Mouse (Mus musculus): Measurements from ENCODE around the gene Kremen1.

The Kremen1 gene

DNA sequence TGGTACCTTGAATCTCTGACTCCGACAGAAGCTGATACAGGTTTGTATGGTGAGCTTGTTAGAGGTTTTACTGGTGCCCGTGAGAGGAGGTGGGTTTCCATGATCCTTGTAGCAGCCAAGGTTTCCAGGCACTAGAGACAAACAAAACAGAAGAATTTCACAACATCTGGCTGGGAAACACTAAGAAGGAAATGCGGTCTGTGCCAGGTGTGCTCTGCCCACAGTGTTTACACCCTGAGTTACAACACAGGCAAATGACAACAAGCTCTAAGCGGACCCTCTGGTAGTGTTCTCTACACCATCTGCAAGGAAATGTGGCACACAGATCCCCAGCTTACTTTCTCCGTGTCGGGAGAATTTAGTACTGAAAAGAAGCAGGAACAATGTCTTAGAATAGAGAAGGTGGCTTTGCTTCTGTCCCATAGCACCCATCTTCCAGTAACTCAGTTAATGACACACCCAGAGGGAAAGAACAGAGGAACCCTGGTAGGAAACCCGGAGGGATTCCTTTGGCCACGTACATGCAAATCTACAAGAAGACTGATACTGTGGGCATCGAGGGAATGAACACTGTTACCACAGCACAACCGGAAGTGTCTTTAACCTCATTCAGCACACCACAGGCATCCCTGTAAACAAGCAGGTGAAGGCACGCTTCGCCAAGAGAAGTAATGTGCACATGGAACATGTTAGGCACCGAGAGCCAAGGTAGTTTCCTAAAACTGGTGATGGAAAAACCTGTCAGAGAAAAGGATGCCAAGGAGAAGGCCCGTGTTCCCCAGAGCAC lies 45.8 kb downstream of the Kremen1 start:
- DNase-seq, result no peak

DNA sequence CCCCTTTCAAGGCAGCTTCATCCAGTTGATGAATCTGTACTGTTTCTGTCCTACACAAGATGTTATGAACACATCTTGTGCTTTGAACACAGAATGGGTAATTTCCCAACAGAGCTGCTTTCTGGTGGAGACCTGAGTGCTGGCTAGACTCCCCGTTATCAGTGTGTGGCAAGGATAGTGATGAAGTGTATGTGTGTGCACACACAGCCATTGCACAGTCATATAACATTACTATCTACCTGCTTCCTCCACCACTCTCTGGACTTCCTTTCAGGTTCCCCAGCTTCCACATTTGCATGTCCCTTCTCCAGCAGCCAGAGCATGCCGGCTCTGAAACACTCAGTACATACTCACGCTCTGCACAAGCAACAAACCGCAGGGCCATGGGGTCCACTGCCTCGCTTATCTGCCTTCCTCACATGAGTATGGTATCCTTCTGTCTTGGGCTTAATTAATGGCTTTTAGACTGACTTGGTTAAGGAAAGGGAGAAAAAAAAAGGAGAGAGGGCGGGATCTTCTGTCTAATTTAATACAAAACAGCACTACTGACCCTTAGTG lies 46.8 kb downstream of the Kremen1 start:
- no peak for DNase-seq

DNA sequence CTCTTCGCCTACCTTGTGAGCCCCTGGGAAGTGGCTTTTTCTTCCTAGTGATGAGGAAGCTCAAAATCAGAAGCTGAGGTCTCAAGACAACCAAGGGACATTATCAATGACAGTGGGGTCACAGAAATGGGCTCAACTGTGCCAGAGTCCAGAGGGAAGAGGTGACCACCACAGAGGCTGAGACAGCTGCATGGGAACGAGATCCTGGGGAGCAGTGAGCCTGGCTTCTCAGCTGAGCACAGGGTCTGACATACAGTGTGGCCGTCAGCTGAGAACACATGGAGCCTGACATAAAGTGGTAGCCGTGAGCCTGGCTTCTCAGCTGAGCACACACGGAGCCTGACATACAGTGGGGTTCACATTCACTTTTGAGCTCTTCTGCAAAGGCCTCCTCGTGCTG lies 58.3 kb downstream of the Kremen1 start:
- no peak for DNase-seq

DNA sequence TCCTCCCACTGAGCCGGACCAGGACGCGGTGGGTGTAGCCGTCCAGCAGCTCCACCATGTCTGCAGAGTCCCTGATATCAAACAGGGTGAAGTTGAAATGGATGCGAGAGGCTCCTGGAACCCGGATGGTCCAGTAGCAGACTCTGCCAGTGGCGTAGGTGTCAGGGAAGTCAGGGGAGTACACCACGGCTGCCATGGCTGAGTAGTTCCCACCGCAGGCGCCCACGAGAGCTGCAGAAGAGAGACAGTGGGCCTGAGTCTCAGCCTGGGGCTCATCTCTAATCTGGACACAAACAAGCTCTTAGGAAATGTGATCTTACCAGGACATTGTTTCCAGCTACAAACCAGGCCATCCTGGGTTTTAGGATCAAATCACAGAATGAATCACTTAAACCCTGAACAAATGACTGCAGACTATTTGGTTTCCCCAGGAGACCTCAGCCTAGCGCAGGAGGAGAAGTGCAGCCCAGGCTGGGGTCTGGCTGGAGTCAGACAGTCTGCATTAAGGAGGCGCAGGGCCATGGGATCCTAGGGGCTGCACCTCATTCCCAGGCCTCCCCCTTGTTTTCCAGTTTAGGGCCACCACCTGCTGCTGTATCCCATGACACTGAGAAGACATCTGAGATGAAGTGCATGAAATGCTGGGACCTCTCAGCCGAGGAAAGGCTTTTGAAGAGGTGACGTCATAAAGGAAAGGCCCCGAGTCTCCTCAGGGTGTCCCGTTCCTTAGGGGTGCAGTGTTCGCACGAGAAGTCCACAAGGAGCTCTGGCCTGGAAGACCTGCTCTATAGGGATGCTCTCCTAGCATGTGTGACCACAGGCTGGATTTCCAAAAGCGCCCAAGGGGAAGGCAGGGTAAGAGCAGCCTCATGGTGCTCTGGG lies 59.3 kb downstream of the Kremen1 start:
- DNase-seq, result no peak

DNA sequence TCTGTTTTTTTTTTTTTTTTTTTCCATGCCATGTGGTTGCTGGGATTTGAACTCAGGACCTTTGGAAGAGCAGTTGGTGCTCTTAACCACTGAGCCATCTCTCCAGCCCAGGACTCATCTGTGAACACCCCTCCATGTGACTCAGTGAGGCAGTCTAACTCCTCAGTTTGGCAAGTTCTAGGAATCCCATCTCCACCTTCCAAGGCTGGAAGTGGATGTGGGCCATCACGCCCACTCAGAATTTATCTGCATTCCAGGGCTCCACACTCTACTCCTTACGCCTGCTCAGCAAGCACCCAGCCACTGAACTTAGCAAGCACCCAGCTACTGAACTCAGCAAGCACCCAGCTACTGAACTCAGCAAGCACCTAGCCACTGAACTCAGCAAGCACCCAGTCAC lies 61.5 kb downstream of the Kremen1 start:
- DNase-seq, result no peak

DNA sequence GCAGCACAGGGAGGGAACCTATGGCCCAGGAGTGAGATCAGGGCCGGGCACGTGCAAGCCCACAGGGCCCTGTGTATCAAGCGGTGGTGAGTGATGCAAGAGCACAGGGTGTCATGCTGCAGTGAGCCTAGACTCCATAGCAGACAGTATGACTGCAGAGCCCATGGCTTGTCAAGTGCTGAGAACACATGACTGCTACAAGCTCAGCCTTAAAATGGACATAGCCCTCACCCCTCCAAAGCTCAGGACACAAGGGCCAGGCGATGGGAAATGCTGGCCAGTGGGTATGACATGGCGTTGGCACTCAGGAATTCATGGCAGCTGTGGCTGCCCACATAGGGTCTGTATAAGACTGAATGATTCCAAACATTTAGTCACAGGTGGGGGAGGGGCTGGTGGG lies 64.3 kb downstream of the Kremen1 start:
- no peak for DNase-seq

DNA sequence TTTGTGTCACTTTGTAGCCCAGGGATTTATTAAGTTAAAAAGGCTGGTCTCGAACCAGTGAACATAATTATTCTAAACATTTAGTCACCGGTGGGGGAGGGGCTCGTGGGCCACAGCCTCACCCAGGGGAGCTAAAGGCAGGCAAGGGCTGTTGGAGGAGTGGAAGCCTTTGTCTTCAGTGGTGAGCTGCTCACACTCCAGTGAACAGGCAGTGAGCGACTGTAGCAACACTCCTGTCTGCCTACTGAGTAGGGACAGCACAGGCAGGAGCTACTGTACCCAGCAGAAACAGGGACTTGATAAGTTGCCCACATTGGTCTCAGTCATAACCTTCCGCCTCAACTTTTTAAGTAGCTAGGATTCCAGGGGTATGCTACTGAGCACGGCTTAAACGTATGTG lies 64.8 kb downstream of the Kremen1 start:
- DNase-seq, result no peak

DNA sequence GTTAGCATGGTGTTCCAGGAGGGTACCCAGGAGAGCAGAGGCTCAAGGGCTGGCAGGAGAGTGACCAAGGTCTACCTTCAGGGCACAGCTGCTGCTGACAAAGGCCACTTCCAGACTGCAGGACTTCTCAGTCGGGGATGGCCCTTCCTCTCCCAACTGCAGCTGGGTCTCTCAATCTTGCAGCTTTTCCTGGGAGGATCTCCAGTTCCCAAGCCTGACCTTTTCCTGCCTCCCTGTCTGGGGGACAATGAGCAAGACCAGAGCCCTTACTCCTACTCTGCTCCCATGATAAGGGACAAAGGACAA lies 67.8 kb downstream of the Kremen1 start:
- DNase-seq, result no peak

DNA sequence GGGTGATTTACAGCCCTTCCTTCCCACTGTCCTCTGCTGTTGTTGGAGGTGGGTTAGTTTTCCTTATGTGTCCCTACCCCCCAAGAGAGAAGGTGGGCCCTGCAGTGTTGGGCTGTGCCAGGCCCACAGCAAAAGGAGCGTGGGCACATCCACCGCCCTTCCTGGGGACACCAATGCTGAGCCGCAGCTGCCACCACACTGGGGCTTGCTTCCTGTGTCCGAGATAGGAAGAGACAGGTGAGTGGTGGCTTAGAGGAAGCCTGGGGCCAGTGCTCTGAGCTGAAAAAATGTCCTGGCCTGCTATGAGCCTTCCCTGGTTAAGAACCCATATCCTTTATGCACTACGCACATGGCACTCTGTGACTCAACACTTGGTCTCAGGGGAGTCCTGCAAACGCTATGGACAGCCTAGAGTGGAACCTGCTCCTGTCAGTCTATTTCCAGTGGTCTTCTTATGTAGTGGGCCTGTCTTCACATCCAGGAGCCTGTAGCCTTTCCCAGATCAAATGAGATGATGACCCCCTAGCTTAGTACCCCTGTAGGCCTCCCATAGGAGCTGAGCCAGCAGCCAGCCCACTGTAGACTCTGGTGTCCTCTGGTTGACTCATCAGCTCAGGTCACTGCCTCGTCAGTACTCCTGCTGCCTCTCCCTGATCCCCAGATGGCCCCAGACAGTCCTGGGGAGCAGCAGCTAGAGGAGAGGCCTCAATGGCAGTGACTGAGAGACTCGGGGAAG lies 68.3 kb downstream of the Kremen1 start:
- DNase-seq, result no peak

DNA sequence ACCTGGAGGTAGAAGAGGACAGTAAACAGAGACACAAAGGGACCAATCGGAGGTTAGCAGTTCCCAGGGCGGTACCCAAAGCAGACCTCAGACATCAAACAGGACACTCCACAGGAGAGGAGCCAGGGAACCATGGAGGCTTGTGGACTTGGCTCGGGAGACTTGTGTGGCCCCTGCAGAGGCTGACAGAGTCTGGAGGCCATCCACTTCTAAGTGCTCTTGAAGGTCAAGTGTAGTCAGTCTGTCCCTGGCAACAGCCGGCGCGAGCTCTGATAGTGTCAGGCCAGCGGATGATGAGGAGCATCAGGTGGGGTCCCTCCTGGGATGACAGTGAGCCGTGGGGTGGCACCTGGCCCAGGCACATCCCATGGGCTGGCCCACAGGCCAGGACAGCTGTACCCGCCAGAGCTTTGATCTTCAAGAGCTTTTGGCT lies 69.3 kb downstream of the Kremen1 start:
- DNase-seq, result no peak

DNA sequence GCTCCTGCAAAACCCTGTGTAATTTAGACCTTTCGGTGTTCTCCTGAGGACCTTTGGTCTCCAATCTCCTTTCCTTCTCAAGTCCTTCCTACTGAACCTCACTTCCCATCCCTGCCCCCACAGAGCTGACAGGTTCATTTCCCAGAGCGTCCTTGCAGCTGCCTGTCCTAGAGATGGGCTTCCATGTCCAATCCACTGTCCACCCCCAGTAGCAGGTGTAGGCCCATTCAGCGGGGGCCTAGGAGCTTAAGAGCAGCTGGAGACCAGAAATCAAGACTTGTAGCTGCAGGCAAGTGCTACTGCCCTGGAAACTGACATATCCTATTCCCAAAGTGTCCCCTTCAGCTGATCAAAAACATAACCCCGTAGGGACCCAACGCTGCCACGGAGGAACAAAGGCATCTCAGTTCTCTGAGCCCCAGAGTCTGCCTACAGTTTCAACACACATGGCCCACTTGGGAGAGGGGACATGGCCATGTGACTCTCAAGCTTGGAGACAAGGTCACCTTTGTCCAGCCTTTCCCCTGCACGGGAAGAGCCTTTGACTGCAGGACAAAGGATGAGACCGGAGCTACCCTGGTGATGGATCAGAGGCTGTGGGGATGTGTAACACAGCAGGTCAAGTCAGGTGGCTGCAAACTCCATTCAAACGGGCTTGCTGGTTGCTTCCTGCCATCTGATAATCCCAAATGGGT lies 72.0 kb downstream of the Kremen1 start:
- no peak for DNase-seq

DNA sequence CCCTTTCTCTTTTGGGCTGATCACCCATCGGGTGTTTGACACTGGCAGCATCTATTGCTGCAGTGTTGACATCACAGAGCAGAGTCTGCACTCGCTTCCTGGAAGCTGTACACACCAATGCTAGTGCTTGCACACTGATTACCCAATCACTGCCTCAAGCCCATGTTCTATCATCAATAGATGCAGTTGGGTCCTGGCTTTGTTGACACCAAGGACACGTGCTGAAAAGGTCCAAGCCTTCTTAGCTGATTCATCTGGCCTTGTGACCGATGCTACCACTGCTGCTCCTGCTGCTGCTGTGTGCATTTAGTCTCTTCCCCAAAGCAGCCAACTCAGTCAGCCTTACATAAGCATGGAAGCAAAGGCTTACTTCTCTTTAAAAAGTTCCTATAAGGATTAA lies 73.2 kb downstream of the Kremen1 start:
- no peak for DNase-seq

DNA sequence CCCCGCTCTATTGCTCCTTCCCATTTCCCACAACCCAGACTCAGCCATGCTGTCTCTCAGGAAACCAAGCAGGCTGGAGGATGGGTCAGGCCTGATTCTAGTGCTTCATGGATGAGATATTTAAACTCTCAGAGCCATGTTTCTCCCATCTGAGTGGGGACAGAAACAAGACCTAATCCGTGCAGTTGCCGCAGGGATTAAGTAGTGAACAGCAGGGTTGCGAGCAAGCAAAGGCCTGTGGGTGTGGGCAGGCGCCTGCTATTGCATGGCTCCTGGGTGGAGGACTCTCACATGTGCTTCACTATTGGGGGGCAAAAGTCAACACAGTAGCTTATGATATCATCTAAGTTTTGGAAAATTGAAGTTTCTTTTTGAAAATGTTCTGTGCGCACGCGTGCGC lies 76.5 kb downstream of the Kremen1 start:
- DNase-seq, result no peak

DNA sequence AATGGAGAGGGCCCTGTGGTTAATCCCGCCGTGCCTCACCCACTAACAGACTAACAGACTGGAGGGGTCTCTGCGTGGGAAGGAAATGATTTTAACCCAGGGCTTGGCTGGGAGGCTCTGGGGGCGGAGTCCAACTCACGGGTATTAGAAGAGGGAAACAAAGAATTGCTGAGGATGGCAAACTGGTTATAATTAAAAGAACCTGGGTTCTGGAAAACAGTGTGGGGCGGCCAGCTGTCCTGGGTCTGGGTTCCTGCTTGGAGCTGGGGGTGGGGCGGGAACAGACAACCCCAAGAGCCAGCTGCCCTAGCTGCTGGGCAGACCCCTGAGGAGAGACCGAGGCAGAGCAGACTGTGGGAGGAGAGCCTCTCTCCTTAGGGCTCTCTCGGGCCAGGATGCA lies 77.1 kb downstream of the Kremen1 start:
- DNase-seq, result no peak

DNA sequence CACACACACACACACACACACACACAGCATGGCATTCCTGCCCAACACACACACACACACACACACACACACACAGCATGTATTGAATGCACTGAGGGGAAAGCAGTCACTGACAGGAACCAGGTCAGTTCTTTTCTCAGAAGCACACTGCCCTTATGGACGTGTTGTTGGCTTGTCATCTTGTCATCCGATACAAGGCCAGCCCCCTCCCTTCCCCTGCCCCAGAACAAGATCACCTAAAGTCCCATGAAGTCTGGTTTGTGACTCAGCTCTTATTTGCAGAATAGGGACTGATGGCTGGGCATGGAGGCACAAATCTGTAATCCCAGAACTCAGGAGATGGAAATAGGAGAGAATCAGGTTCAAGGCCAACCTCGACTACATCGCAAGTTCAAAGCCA lies 78.5 kb downstream of the Kremen1 start:
- DNase-seq, result no peak

DNA sequence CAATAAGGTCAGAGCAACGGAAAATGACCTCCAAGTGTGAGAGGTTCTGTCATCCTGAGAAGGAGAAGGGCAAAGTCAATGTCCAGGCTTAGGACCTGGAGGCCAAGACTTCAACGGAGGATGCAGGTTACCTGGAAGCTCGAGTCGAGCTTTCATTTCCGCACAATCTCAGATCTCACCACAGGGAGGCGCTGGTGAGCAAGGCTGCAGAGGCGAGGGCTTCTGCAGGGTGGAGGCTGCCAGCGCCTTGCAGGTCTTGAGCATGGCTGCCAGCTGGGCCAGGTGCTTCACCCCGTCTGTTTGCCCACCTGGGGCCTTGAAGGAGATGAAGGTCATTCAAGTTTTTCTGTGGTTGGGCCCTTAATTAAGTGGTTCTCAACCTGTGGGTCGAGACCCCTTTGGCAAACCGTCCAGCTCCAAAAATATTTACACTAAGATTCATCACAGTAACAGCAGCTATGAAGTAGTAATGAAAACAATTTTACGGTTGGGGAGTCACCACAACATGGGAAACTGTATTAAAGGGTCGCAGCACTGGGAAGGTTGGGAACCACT lies 79.4 kb downstream of the Kremen1 start:
- peak; percentile 84 for DNase-seq

DNA sequence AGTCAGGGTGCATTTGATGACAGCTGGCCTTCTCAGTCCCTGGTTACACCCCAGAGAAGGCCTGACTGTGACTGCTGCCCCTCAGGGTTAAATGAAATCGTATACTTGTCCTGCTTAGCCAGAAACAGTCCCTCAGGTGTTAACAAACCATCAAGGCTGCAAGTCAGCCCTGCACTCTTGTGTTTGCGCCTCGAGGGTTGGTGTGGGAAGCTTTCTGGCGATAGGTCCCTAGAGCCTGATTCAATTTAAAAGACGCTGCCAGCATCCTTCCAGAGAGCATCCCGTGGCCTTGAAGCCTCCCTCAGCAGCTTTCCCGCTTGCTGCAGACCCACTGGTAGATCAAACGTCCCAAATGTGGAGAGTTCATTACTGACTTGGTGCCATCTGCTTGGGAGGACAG lies 82.0 kb downstream of the Kremen1 start:
- DNase-seq, result no peak

DNA sequence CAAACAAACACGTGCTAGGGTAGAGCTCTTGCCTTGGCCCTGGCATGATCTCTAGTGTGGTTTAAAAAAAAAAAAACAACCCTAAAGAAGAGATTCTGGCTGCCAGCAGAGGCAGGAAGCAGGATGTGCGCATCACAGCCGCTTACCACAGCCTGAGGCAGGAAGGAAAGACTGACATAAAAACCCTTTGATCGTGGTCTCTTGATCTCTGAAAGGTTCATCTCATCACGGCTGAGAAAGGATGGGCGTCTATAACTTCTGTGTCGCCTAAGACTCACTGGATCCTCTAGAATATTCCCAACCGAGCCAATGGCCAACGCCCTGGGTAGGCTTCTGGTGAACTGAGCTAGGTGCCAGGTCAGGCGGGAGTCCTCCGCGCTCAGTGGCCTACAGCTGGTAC lies 84.2 kb downstream of the Kremen1 start:
- peak; percentile 51 for DNase-seq

DNA sequence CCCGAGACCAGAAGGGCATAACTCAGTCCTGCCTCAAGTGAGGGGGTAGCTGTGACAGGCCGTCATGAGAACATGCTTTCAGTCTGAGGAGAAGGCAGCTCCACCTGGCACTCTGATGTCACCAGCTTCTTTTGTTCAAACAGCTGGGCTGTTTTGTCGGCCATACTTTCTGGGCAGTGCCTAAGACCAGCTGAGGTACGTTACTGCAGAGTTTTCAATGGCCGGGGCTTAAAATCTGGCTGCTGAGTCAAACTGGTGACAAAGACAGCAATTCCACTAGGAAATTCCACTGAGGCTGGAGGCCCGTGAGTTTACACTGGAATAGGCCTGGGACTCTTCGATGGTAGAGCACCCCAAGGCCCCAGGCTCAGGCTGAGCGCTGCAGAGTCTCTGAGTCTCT lies 84.7 kb downstream of the Kremen1 start:
- DNase-seq, result no peak

DNA sequence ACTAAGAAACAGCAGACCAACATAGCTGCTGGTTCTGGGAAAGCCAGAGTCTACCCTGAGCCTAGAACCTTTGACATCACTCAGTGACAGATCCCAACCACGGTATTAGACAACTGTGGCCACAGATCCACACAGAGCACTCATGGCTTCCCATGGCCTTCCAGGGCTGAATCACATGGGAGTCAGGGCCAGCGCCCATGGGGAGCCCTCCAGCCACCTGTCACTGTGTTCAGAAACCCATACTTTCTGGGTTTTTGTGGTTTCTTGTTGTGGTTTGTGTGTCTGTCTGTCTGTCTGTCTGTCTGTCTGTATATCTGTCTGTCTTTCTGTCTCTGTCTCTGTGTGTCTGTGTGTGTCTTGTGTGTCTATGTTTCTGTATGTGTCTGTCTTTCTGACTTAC lies 85.5 kb downstream of the Kremen1 start:
- DNase-seq, result no peak

DNA sequence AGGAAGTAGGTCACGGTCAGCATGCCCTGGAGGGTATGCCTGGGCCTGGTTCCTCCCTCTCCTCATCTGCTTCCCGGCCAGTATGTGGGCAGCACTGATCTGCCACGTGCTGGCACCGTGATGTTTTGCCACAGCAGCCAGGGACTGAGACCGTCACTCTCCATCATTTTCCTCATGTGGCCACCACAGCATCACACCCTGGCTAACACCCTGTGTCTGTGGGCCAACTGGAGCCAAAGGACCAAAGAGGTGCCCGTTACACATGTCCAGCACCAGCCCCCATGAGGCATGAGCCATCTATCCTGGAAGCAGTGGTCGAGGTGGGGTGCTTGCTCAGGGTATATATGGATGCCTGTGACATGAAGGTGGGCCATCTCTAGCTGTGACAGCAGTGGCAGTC lies 86.2 kb downstream of the Kremen1 start:
- no peak for DNase-seq

DNA sequence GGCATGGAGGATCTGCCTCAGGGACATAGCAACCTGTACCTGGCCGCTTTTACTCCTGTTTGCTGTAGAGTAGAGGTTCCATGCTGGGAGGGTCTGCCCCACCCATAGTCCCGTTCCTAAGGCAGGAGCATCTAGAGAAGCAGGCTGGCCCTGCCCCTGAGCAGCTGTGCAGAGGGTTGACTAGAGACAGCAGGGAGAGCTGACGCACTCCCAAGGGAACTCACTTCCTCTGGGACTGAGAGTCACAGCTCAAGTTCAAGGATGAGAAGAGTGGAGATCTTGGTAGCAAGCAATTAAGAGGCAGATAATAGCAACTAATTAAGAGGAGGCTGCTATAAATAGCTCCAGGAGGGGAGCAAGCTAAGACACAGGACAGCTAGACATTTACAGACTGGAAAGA lies 88.5 kb downstream of the Kremen1 start:
- DNase-seq, result no peak

DNA sequence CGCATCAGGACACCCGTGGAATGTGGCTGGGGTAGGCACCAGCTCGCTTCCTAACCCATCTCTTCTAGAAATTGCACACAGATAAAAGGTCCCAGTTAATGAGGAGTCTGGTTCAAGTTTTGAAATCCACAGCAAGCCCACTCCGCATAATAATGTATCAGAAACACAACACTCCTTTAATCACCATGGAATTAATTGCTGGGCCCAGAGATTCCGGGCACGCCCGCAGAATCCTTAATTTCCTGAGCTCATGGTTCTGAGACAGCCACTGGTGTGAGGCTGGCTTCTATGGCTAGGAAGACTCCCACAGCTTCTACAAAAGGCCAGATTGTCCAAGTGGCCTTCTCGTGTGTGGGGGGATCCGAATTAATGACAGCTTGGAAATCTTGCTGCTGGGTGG lies 94.0 kb downstream of the Kremen1 start:
- no peak for DNase-seq

All from kidney, adult 9 months (tissue).